Mouse (Mus musculus) forebrain, embryonic 13.5 days (tissue): Measurements from ENCODE around the gene Tnni2. TPM values are rescaled to one million over a fixed set of nuclear protein-coding genes. Genes with fewer than 3 reads are reported as not detected.
A peak's percentile ranks its signal among the peaks of the same experiment; 100 is the strongest.

ENCODE experiments used
- ATAC-seq: fragments of 200-750 bp; cut with Nextera tagmentation; 2 replicates; pipeline ENCODE4 v1.8.0; 2017
- H3K27ac ChIP-seq: fragments of 300-500 bp; sonication (generic); 2 replicates; pipeline ENCODE4 v1.5.1; 2015; ENCODE audit warnings: inconsistent platforms, mild to moderate bottlenecking, moderate library complexity
- H3K27me3 ChIP-seq: fragments of 300-500 bp; sonication (generic); 2 replicates; pipeline ENCODE4 v1.6.1; 2015; ENCODE audit warnings: mild to moderate bottlenecking, inconsistent platforms
- H3K36me3 ChIP-seq: fragments of 300-500 bp; sonication (generic); 2 replicates; pipeline ENCODE4 v1.6.1; 2015; ENCODE audit warnings: mild to moderate bottlenecking, inconsistent platforms; ENCODE audit not compliant: poor library complexity, severe bottlenecking
- H3K4me1 ChIP-seq: fragments of 300-500 bp; sonication (generic); 2 replicates; pipeline ENCODE4 v1.6.1; 2015; ENCODE audit warnings: inconsistent platforms
- H3K4me2 ChIP-seq: fragments of 300-500 bp; sonication (generic); 2 replicates; pipeline ENCODE4 v1.6.1; 2015; ENCODE audit warnings: inconsistent platforms, mild to moderate bottlenecking, moderate library complexity
- H3K4me3 ChIP-seq: fragments of 300-500 bp; sonication (generic); 2 replicates; pipeline ENCODE4 v1.5.1; 2015; ENCODE audit warnings: mild to moderate bottlenecking, inconsistent platforms
- H3K9ac ChIP-seq: fragments of 300-500 bp; sonication (generic); 2 replicates; pipeline ENCODE4 v1.6.1; 2015; ENCODE audit warnings: mild to moderate bottlenecking, inconsistent platforms
- H3K9me3 ChIP-seq: fragments of 300-500 bp; sonication (generic); replicated peaks from 2 replicates; pipeline ENCODE4 v1.6.1; 2016; ENCODE audit warnings: inconsistent platforms
- WGBS: fragments of 180-500 bp; shearing (Covaris S2); methylation state at CpG from one replicate; pipeline ENCODE4 v1.1.7; 2015; 5-methylcytosine and 5-hydroxymethylcytosine counted together
- polyA plus RNA-seq: library from polyadenylated mRNA; unstranded; fragments of >200 nt; fragmentation: Nextera tagmentation; extraction: Ambion mirVana; gene quantifications from 2 replicates; pipeline ENCODE4 v1.2.1, GENCODE M21; 2015

Gene Tnni2
- polyA plus RNA-seq, 1 experiment from 2014 or later = 0.61 TPM

- no peak for ATAC-seq
- Histone ChIP-seq H3K4me2 (no peak overlapping the region), H3K27ac (no peak overlapping the region), H3K4me3 (no peak overlapping the region), H3K27me3 (no peaks in the 10 kb centered on the region), H3K9me3 (no peaks in the 10 kb centered on the region), H3K4me1 (no peaks in the 10 kb centered on the region), H3K36me3 (no peaks in the 10 kb centered on the region), H3K9ac (no peak overlapping the region)
- WGBS = 92% methylated on average over 8 of the region's 8 CpGs
These were observed 32.9 kb upstream of the Tnni2 start for GRCm38 (mm10) chr7:142408686-142409085.

- Histone ChIP-seq H3K4me2 (no peak overlapping the region), H3K36me3 (no peaks in the 10 kb centered on the region), H3K4me3 (no peak overlapping the region), H3K9me3 (no peaks in the 10 kb centered on the region), H3K4me1 (no peaks in the 10 kb centered on the region), H3K9ac (no peak overlapping the region), H3K27ac (no peak overlapping the region), H3K27me3 (no peaks in the 10 kb centered on the region)
- ATAC-seq = no peak
- WGBS = 80% methylated on average over 3 of the region's 3 CpGs
These were observed 32.0 kb upstream of the Tnni2 start for GRCm38 (mm10) chr7:142409603-142410002.

- no peaks in the 10 kb centered on the region for H3K9me3 ChIP-seq
- H3K27ac ChIP-seq = no peak overlapping the region
- no peak overlapping the region for H3K4me3 ChIP-seq
- 93% methylated on average over 6 of the region's 6 CpGs for WGBS
- no peaks in the 10 kb centered on the region for H3K27me3 ChIP-seq
- no peak overlapping the region for H3K9ac ChIP-seq
- H3K4me2 ChIP-seq = no peak overlapping the region
- ATAC-seq = no peak
- no peaks in the 10 kb centered on the region for H3K36me3 ChIP-seq
- H3K4me1 ChIP-seq = no peaks in the 10 kb centered on the region
These were observed 28.3 kb upstream of the Tnni2 start for GRCm38 (mm10) chr7:142413285-142413684.

GRCm38 (mm10) chr7:142415314-142415713 is 26.3 kb upstream of the Tnni2 start:
- 49% methylated on average over 4 of the region's 4 CpGs for WGBS
- ATAC-seq = no peak

GRCm38 (mm10) chr7:142416225-142416624 is 25.4 kb upstream of the Tnni2 start:
- no peak overlapping the region for H3K27ac ChIP-seq
- WGBS = 75% methylated on average over 3 of the region's 3 CpGs
- H3K9me3 ChIP-seq = no peaks in the 10 kb centered on the region
- H3K9ac ChIP-seq = no peak overlapping the region
- no peak for ATAC-seq
- H3K27me3 ChIP-seq = no peaks in the 10 kb centered on the region
- H3K4me2 ChIP-seq = no peak overlapping the region
- H3K36me3 ChIP-seq = no peaks in the 10 kb centered on the region
- H3K4me3 ChIP-seq = no peak overlapping the region
- no peaks in the 10 kb centered on the region for H3K4me1 ChIP-seq

More at GRCm38 (mm10) chr7:142415314-142415713, 26.3 kb upstream of the Tnni2 start:
- Histone ChIP-seq H3K9ac (no peak overlapping the region), H3K9me3 (no peaks in the 10 kb centered on the region), H3K36me3 (no peaks in the 10 kb centered on the region), H3K4me2 (no peak overlapping the region), H3K4me3 (no peak overlapping the region), H3K27me3 (no peaks in the 10 kb centered on the region), H3K27ac (no peak overlapping the region), H3K4me1 (no peaks in the 10 kb centered on the region)

- Histone ChIP-seq H3K9ac (no peak overlapping the region), H3K27me3 (no peaks in the 10 kb centered on the region), H3K9me3 (no peaks in the 10 kb centered on the region), H3K4me3 (no peak overlapping the region), H3K4me1 (no peaks in the 10 kb centered on the region), H3K36me3 (no peaks in the 10 kb centered on the region), H3K27ac (no peak overlapping the region), H3K4me2 (no peak overlapping the region)
- ATAC-seq = no peak
- 92% methylated on average over 2 of the region's 2 CpGs for WGBS
These were observed 23.6 kb upstream of the Tnni2 start for GRCm38 (mm10) chr7:142418027-142418426.

- Histone ChIP-seq H3K27me3 (no peaks in the 10 kb centered on the region), H3K9ac (no peak overlapping the region), H3K4me2 (no peak overlapping the region), H3K4me3 (no peak overlapping the region), H3K4me1 (no peaks in the 10 kb centered on the region), H3K9me3 (no peaks in the 10 kb centered on the region), H3K36me3 (no peaks in the 10 kb centered on the region), H3K27ac (no peak overlapping the region)
- ATAC-seq = no peak
- WGBS = 93% methylated on average over 8 of the region's 8 CpGs
These were observed 22.9 kb upstream of the Tnni2 start for GRCm38 (mm10) chr7:142418679-142419078.

GRCm38 (mm10) chr7:142419887-142420286 is 21.7 kb upstream of the Tnni2 start:
- H3K4me1 ChIP-seq = no peaks in the 10 kb centered on the region
- WGBS = 87% methylated on average over 5 of the region's 5 CpGs
- no peaks in the 10 kb centered on the region for H3K9me3 ChIP-seq
- no peak overlapping the region for H3K4me3 ChIP-seq
- no peaks in the 10 kb centered on the region for H3K27me3 ChIP-seq
- ATAC-seq = no peak
- no peak overlapping the region for H3K9ac ChIP-seq
- no peaks in the 10 kb centered on the region for H3K36me3 ChIP-seq
- H3K4me2 ChIP-seq = no peak overlapping the region
- H3K27ac ChIP-seq = no peak overlapping the region

GRCm38 (mm10) chr7:142421826-142422225 is 19.8 kb upstream of the Tnni2 start:
- Histone ChIP-seq H3K9me3 (no peaks in the 10 kb centered on the region), H3K27ac (no peak overlapping the region), H3K27me3 (no peaks in the 10 kb centered on the region), H3K4me2 (no peak overlapping the region), H3K9ac (no peak overlapping the region), H3K4me1 (no peaks in the 10 kb centered on the region), H3K4me3 (no peak overlapping the region), H3K36me3 (no peaks in the 10 kb centered on the region)
- ATAC-seq = no peak
- 86% methylated on average over 2 of the region's 2 CpGs for WGBS

GRCm38 (mm10) chr7:142425641-142426213 is 15.9 kb upstream of the Tnni2 start:
- Histone ChIP-seq H3K36me3 (no peaks in the 10 kb centered on the region), H3K4me3 (no peak overlapping the region), H3K9me3 (no peaks in the 10 kb centered on the region), H3K4me1 (peaks cover 11% of the 10 kb centered on the region), H3K9ac (no peak overlapping the region), H3K27me3 (no peaks in the 10 kb centered on the region; the same call in 1 of the 2 replicates), H3K4me2 (no peak overlapping the region), H3K27ac (no peak overlapping the region)
- WGBS = 52% methylated on average over 11 of the region's 11 CpGs
- no peak for ATAC-seq

- WGBS = 3% methylated on average over 7 of the region's 7 CpGs
- Histone ChIP-seq H3K27ac (no peak overlapping the region), H3K4me2 (no peak overlapping the region), H3K36me3 (no peaks in the 10 kb centered on the region), H3K4me1 (peaks cover 19% of the 10 kb centered on the region), H3K4me3 (no peak overlapping the region), H3K9ac (no peak overlapping the region), H3K27me3 (no peaks in the 10 kb centered on the region; the same call in 1 of the 2 replicates), H3K9me3 (no peaks in the 10 kb centered on the region)
- ATAC-seq = no peak
These were observed 13.4 kb upstream of the Tnni2 start for GRCm38 (mm10) chr7:142428213-142428612.

- 29% methylated on average over 12 of the region's 12 CpGs for WGBS
- H3K27ac ChIP-seq = peak overlapping the region; percentile 54; the same call in 1 of the 2 replicates
- ATAC-seq = peak; percentile 87
- H3K27me3 ChIP-seq = no peaks in the 10 kb centered on the region; the same call in 1 of the 2 replicates
- H3K9ac ChIP-seq = no peak overlapping the region; the same call in 1 of the 2 replicates
- H3K4me2 ChIP-seq = peak overlapping the region; percentile 34; the same call in 1 of the 2 replicates
- no peak overlapping the region for H3K4me3 ChIP-seq
- no peaks in the 10 kb centered on the region for H3K9me3 ChIP-seq
- no peaks in the 10 kb centered on the region for H3K36me3 ChIP-seq
- peaks cover 19% of the 10 kb centered on the region for H3K4me1 ChIP-seq
These were observed 11.4 kb upstream of the Tnni2 start for GRCm38 (mm10) chr7:142430160-142430678.

- ATAC-seq = no peak
- Histone ChIP-seq H3K4me3 (no peak overlapping the region), H3K36me3 (no peaks in the 10 kb centered on the region), H3K27ac (no peak overlapping the region; the same call in 1 of the 2 replicates), H3K9me3 (no peaks in the 10 kb centered on the region), H3K9ac (no peak overlapping the region), H3K4me1 (peaks cover 19% of the 10 kb centered on the region), H3K27me3 (no peaks in the 10 kb centered on the region; the same call in 1 of the 2 replicates), H3K4me2 (no peak overlapping the region)
- WGBS = 89% methylated on average over 14 of the region's 14 CpGs
These were observed 10.5 kb upstream of the Tnni2 start for GRCm38 (mm10) chr7:142431106-142431505.
